Mouse (Mus musculus) midbrain, postnatal 0 days (tissue): ENCODE measurements around the gene Bpifb4. TPM values are rescaled to one million over a fixed set of nuclear protein-coding genes. Genes with fewer than 3 reads are reported as not detected.

Source experiments
- ATAC-seq: fragments of 200-750 bp; cut with Nextera tagmentation; 2 replicates; pipeline ENCODE4 v1.8.0; 2017; ENCODE audit warnings: moderate number of reproducible peaks, mild to moderate bottlenecking, moderate TSS enrichment, moderate library complexity; ENCODE audit not compliant: low FRiP score
- DNase-seq: peaks from one replicate; pipeline ENCODE4 v3.0.0-alpha.2; 2015; ENCODE audit warnings: low spot score
- H3K27ac ChIP-seq: fragments of 300-500 bp; sonication (generic); 2 replicates; pipeline ENCODE4 v1.5.1; 2014; ENCODE audit warnings: low read depth, mild to moderate bottlenecking, low read length, mixed read lengths
- H3K27me3 ChIP-seq: fragments of 300-500 bp; sonication (generic); 2 replicates; pipeline ENCODE4 v1.6.1; 2014; ENCODE audit warnings: low read length, control low read depth, mixed read lengths; ENCODE audit not compliant: insufficient read depth
- H3K36me3 ChIP-seq: fragments of 300-500 bp; sonication (generic); 2 replicates; pipeline ENCODE4 v1.6.1; 2014; ENCODE audit warnings: low read length, control low read depth, mixed read lengths; ENCODE audit not compliant: insufficient read depth
- H3K4me1 ChIP-seq: fragments of 300-500 bp; sonication (generic); 2 replicates; pipeline ENCODE4 v1.6.1; 2014; ENCODE audit warnings: mild to moderate bottlenecking, control low read depth, antibody characterized with exemption, low read length, mixed read lengths; ENCODE audit not compliant: insufficient read depth
- H3K4me2 ChIP-seq: fragments of 300-500 bp; sonication (generic); 2 replicates; pipeline ENCODE4 v1.6.1; 2014; ENCODE audit warnings: low read depth, mild to moderate bottlenecking, low read length, mixed read lengths; ENCODE audit not compliant: poor library complexity, severe bottlenecking
- H3K4me3 ChIP-seq: fragments of 300-500 bp; sonication (generic); 2 replicates; pipeline ENCODE4 v1.5.1; 2014; ENCODE audit warnings: low read depth, mild to moderate bottlenecking, low read length, moderate library complexity
- H3K9ac ChIP-seq: fragments of 300-500 bp; sonication (generic); replicated peaks from 2 replicates; pipeline ENCODE4 v1.6.1; 2014; ENCODE audit warnings: mild to moderate bottlenecking, low read length, moderate library complexity, mixed read lengths; ENCODE audit not compliant: poor library complexity, severe bottlenecking
- H3K9me3 ChIP-seq: fragments of 300-500 bp; sonication (generic); 2 replicates; pipeline ENCODE4 v1.6.1; 2016; ENCODE audit warnings: low read length, control low read depth
- CTCF ChIP-seq: IDR thresholded peaks from 2 replicates; pipeline ENCODE4 v1.5.1; 2016; ENCODE audit warnings: antibody characterized with exemption, mild to moderate bottlenecking
- WGBS: fragments of 180-500 bp; shearing (Covaris S2); extraction: QIAGEN DNeasy Blood & Tissue Kit; methylation state at CpG from one replicate; pipeline ENCODE4 v1.1.7; 2014; 5-methylcytosine and 5-hydroxymethylcytosine counted together
- polyA plus RNA-seq: library from polyadenylated mRNA; unstranded; fragments of >200 nt; fragmentation: Nextera tagmentation; extraction: Ambion mirVana; gene quantifications from 2 replicates; pipeline ENCODE4 v1.2.1, GENCODE M21; 2015
- total RNA-seq: library from RNA; depleted of rRNA; stranded (reverse); fragments of >200 nt; gene quantifications from 2 replicates; pipeline ENCODE4 v1.2.3, GENCODE M21; 2014

The Bpifb4 gene
- total and polyA plus RNA-seq, 2 experiments from 2014 or later: not detected

GRCm38 (mm10) chr2:153943537-153943936 is 5.5 kb downstream of the Bpifb4 start:
- H3K4me1 ChIP-seq: no peaks in the 10 kb centered on the region
- no peaks in the 10 kb centered on the region for H3K9me3 ChIP-seq
- 41% methylated on average over 3 of the region's 3 CpGs for WGBS
- ATAC-seq (no peak), DNase-seq (peak; percentile 56)
- no peak overlapping the region for H3K4me2 ChIP-seq
- no peak overlapping the region for H3K27ac ChIP-seq
- no peak overlapping the region for H3K9ac ChIP-seq
- TF ChIP-seq CTCF: peak; percentile 74
- H3K27me3 ChIP-seq: no peaks in the 10 kb centered on the region
- H3K4me3 ChIP-seq: no peak overlapping the region
- H3K36me3 ChIP-seq: no peaks in the 10 kb centered on the region

- Histone ChIP-seq H3K27ac (no peak overlapping the region), H3K36me3 (no peaks in the 10 kb centered on the region), H3K9me3 (no peaks in the 10 kb centered on the region), H3K4me2 (no peak overlapping the region), H3K27me3 (no peaks in the 10 kb centered on the region), H3K9ac (no peak overlapping the region), H3K4me3 (no peak overlapping the region), H3K4me1 (no peaks in the 10 kb centered on the region)
- ATAC-seq (no peak), DNase-seq (no peak)
- 87% methylated on average over 8 of the region's 8 CpGs for WGBS
- TF ChIP-seq CTCF: no peak
Measured at GRCm38 (mm10) chr2:153944567-153944966, 6.6 kb downstream of the Bpifb4 start.

- no peaks in the 10 kb centered on the region for H3K4me1 ChIP-seq
- H3K27ac ChIP-seq: no peak overlapping the region
- 30% methylated on average over 6 of the region's 6 CpGs for WGBS
- H3K27me3 ChIP-seq: no peaks in the 10 kb centered on the region
- peak; percentile 81 for DNase-seq
- no peak overlapping the region for H3K4me2 ChIP-seq
- no peaks in the 10 kb centered on the region for H3K9me3 ChIP-seq
- ATAC-seq: no peak
- peak; percentile 86 for TF ChIP-seq CTCF
- H3K9ac ChIP-seq: no peak overlapping the region
- H3K36me3 ChIP-seq: no peaks in the 10 kb centered on the region
- H3K4me3 ChIP-seq: no peak overlapping the region
Measured at GRCm38 (mm10) chr2:153952897-153953296, 14.9 kb downstream of the Bpifb4 start.

- Histone ChIP-seq H3K4me3 (no peak overlapping the region), H3K9ac (no peak overlapping the region), H3K36me3 (no peaks in the 10 kb centered on the region), H3K4me1 (no peaks in the 10 kb centered on the region), H3K27me3 (no peaks in the 10 kb centered on the region), H3K9me3 (no peaks in the 10 kb centered on the region), H3K4me2 (peak overlapping the region; percentile 26), H3K27ac (no peak overlapping the region)
- TF ChIP-seq CTCF: peak; percentile 79
- DNase-seq: peak; percentile 66
- ATAC-seq: peak; percentile 50; the same call in 1 of the 2 replicates
- WGBS: 10% methylated on average over 6 of the region's 6 CpGs
Measured at GRCm38 (mm10) chr2:153953836-153954235, 15.8 kb downstream of the Bpifb4 start.

- H3K27me3 ChIP-seq: no peaks in the 10 kb centered on the region
- ATAC-seq (no peak), DNase-seq (no peak)
- no peak overlapping the region for H3K9ac ChIP-seq
- no peaks in the 10 kb centered on the region for H3K36me3 ChIP-seq
- no peak for TF ChIP-seq CTCF
- H3K4me1 ChIP-seq: no peaks in the 10 kb centered on the region
- no peak overlapping the region for H3K27ac ChIP-seq
- no peak overlapping the region for H3K4me3 ChIP-seq
- WGBS: 69% methylated on average over 4 of the region's 4 CpGs
- no peak overlapping the region for H3K4me2 ChIP-seq
- H3K9me3 ChIP-seq: no peaks in the 10 kb centered on the region
Measured at GRCm38 (mm10) chr2:153962821-153963331, 24.9 kb downstream of the Bpifb4 start.

- Histone ChIP-seq H3K9me3 (no peaks in the 10 kb centered on the region), H3K4me2 (no peak overlapping the region), H3K4me1 (no peaks in the 10 kb centered on the region), H3K27me3 (no peaks in the 10 kb centered on the region), H3K9ac (no peak overlapping the region), H3K36me3 (no peaks in the 10 kb centered on the region), H3K4me3 (no peak overlapping the region), H3K27ac (no peak overlapping the region)
- no peak for TF ChIP-seq CTCF
- DNase-seq: peak; percentile 26
- 86% methylated on average over 1 of the region's 1 CpGs for WGBS
- no peak for ATAC-seq
Measured at GRCm38 (mm10) chr2:153963334-153963733, 25.3 kb downstream of the Bpifb4 start.
